Mouse (Mus musculus) lung, adult 2 months (tissue): ENCODE measurements around the gene Myl6b. TPM values are rescaled to one million over a fixed set of nuclear protein-coding genes. Genes with fewer than 3 reads are reported as not detected.

Experiments
- DNase-seq: peaks from one replicate; pipeline ENCODE4 v3.0.0; 2022
- H3K4me1 ChIP-seq: fragments of 200-500 bp; 2 replicates; pipeline ENCODE4 v1.6.1; 2011; ENCODE audit warnings: low read length; ENCODE audit not compliant: control insufficient read depth, insufficient read depth
- H3K4me3 ChIP-seq: fragments of 200-500 bp; replicated peaks from 2 replicates; pipeline ENCODE3; 2011; ENCODE audit warnings: low read depth, mild to moderate bottlenecking, control low read depth, low read length; ENCODE audit errors: extremely low read depth
- CTCF ChIP-seq: fragments of 200-500 bp; IDR thresholded peaks from 2 replicates; pipeline ENCODE4 v1.5.1; 2011; ENCODE audit warnings: mild to moderate bottlenecking, low read length, control low read depth; ENCODE audit not compliant: insufficient read depth
- POLR2A ChIP-seq: fragments of 200-500 bp; IDR thresholded peaks from 2 replicates; pipeline ENCODE4 v1.6.1; 2011; ENCODE audit warnings: low read depth, mild to moderate bottlenecking, control low read depth, low read length, borderline replicate concordance; ENCODE audit errors: extremely low read depth
- WGBS: fragments of 180-500 bp; shearing (Covaris S2); methylation state at CpG from one replicate; pipeline ENCODE4 v1.1.7; 2018; 5-methylcytosine and 5-hydroxymethylcytosine counted together
- polyA plus RNA-seq: library from polyadenylated mRNA; depleted of rRNA; stranded (reverse); fragments of >200 nt; gene quantifications from 2 replicates; pipeline ENCODE4 v1.2.3, GENCODE M21; 2012

Myl6b gene
- polyA plus RNA-seq, 1 experiment: 1.9 TPM

DNA sequence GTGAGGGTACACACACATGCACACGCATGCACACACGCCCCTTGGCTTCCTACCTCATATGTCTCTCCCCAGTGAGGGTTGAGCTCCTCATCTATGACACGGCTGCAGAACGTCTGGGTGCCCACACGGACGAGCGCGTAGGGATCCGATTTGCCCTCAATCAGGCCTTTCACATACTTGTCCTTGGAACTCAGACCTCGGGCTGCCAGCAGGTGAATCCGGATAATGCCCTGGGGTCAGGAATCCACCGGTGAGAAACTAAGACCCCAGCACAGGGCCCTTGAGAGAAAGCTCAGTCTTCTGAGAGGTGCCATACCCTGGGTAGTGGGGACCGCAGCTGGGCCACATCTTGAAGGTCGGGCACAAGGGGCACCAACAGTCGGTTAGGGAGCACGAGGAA, 22.1 kb upstream of the Myl6b start:
- 87% methylated on average over 16 of the region's 16 CpGs for WGBS
- no peak for DNase-seq
- Histone ChIP-seq H3K4me1 (no peaks in the 10 kb centered on the region), H3K4me3 (no peak overlapping the region)
- TF ChIP-seq CTCF: no peak
- TF ChIP-seq POLR2A: no peak

DNA sequence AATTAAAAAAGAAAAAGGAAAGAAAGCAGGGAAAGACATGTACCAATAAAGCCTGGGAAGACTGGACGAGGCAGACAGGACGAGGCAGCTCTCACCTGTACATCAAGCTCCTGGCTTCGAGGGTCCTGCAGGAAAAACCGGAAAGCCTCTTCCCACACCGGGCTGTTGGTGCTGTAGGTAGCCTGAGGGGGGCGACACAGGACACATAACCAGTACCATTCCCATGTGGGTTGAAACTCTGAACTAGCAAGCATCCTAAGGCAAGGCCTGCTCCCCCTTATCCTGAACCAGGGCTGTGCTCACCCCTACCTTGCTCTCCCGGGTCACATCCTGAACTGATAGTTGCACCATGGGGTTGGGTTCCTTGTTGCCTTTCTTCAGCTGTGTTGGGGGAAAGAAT, 20.3 kb upstream of the Myl6b start:
- DNase-seq: peak; percentile 60

DNA sequence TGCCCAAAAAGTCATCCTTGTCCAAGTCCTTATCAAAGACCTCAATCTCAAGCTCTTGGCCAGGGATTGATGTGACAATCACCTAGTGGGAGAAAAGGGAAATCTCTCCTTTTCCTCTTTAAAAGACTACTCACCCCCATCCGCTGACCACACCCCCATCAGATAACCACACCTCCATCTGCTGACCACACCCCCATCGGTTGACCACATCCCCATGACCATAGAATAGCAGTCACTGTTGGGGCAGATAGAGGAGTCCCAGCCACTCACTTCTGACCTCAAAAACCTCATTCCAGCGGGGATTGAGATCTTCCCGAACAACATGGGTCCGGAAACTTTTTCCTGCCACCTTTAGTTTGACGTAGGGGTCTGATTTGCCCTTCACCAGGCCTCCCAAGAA, 18.2 kb upstream of the Myl6b start:
- WGBS: 54% methylated on average over 6 of the region's 6 CpGs
- TF ChIP-seq POLR2A: no peak
- no peak for TF ChIP-seq CTCF
- no peak for DNase-seq
- Histone ChIP-seq H3K4me1 (no peaks in the 10 kb centered on the region), H3K4me3 (no peak overlapping the region)

More for the DNA sequence above, 20.3 kb upstream of the Myl6b start:
- TF ChIP-seq POLR2A (no peak), CTCF (peak; percentile 80)
- 76% methylated on average over 7 of the region's 7 CpGs for WGBS
- no peak overlapping the region for H3K4me3 ChIP-seq
- H3K4me1 ChIP-seq: no peaks in the 10 kb centered on the region

DNA sequence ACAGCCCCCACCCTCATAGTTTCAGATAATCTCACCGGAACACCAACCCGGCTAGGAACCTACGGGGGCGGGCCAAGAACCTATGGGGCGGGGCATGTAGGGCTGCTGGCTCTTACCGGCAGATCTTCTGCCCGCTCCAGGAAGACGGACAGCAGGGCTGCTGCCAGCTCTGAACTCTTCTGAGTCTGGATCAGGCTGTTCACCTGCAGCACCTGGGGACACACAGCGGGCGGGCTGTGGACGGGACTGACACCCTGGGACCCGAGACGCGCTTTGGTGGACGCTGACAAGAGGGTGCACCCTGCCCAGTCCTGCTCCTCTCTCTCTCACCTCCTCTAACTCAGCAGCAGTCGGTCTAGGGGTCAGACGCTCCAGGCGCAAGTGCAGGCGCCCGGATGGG, 17.5 kb upstream of the Myl6b start:
- TF ChIP-seq CTCF (no peak), POLR2A (no peak)
- 76% methylated on average over 20 of the region's 20 CpGs for WGBS
- no peak overlapping the region for H3K4me3 ChIP-seq
- H3K4me1 ChIP-seq: no peaks in the 10 kb centered on the region
- no peak for DNase-seq

DNA sequence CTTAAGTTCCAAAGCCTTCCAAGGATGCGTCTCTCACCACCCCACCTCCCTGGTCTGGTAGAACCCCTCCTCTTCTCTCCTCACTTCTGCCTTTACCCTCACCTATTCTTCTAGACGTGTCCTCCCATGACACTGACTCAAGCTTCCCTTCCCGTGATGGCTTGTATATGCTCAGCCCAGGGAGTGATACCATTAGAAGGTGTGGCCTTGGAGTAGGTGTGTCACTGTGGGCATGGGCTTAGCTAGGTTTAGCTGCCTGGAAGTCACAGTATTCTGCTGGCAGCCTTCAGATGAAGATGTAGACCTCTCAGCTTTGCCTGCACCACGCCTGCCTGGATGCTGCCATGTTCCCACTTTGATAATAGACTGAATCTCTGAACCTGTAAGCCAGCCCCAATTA, 16.6 kb upstream of the Myl6b start:
- Histone ChIP-seq H3K4me3 (no peak overlapping the region), H3K4me1 (no peaks in the 10 kb centered on the region)
- no peak for TF ChIP-seq POLR2A
- no peak for TF ChIP-seq CTCF
- 84% methylated on average over 4 of the region's 4 CpGs for WGBS
- no peak for DNase-seq

DNA sequence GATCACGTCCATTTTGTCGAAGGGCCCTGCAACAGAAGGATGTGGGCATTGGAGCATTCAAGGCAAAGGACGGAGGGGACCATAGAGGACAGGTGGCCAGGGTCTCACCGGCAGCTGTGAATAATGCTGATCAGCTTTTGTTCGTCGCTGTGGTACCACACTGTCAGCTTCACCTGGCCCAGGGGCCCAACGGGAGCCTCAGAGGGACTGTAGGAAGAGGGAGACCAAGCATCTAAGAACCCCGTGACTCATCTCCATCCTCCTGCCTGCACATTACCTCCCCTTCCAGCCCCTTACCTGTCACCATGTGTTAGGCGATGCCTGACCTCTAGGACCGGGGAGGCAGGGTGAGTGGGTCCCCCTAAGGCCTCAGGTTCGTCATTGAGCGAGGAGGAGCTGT, 13.3 kb upstream of the Myl6b start:
- Histone ChIP-seq H3K4me1 (no peaks in the 10 kb centered on the region), H3K4me3 (no peak overlapping the region)
- TF ChIP-seq POLR2A (no peak), CTCF (no peak)
- DNase-seq: no peak
- WGBS: 91% methylated on average over 12 of the region's 12 CpGs

DNA sequence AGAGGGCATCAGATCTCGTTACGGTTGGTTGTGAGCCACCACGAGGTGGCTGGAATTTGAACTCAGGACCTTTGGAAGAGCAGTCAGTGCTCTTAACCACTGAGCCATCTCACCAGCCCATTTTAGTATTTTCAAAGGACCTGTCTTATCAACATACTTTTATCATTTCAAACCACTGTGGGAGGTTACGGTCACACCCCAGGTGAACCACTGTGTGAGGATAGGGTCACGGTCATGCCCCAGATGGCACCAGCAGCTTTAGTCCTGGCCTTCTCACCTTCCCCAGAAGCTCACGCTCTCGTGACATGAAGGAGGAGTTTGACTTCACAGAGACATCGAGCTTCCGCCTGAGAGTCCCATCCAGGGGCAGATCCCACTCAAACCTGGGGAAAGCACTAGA, 12.7 kb upstream of the Myl6b start:
- Histone ChIP-seq H3K4me3 (no peak overlapping the region), H3K4me1 (no peaks in the 10 kb centered on the region)
- 84% methylated on average over 9 of the region's 9 CpGs for WGBS
- no peak for DNase-seq
- no peak for TF ChIP-seq CTCF

DNA sequence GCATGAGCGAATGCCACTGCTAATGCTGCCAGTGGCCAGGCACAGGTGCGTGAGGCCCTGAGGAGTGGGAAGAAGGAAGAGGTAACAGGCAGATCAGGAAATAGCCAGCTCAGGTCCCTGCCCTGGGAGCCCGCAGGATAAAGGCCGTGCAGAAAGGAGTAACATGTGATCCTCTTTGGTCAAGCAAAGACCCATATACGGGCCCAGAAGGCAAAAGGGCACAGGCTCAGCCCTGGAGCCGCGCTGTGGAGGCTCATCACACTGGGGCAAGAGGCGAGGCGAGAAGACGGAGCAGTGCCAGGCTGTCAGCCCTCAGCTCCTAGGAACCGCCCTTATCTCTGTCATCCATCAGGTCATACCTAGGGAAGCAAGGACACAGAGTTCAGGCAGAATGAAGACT, 11.8 kb upstream of the Myl6b start:
- no peak for TF ChIP-seq CTCF
- no peak for TF ChIP-seq POLR2A
- H3K4me1 ChIP-seq: no peaks in the 10 kb centered on the region
- no peak overlapping the region for H3K4me3 ChIP-seq
- 81% methylated on average over 11 of the region's 11 CpGs for WGBS
- no peak for DNase-seq

DNA sequence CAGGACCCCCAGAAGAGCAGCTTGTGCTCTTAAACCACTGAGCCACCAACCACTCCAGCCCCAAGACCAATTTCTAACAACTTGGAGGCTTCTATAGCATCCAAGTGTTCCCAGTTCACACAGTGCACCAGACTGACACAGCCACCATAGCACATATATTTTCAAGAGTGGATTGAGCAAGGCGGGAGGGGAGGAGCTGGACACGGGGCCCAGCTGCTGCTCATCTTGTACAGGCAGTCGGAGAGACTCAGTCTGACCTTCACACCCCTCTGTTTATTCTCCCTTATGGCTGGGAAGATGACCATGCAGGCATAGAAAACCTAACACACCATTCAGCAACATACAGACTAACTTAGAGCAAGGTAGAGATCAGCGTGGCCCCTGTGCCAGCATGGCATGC, 11.3 kb upstream of the Myl6b start:
- WGBS: 59% methylated on average over 4 of the region's 4 CpGs

DNA sequence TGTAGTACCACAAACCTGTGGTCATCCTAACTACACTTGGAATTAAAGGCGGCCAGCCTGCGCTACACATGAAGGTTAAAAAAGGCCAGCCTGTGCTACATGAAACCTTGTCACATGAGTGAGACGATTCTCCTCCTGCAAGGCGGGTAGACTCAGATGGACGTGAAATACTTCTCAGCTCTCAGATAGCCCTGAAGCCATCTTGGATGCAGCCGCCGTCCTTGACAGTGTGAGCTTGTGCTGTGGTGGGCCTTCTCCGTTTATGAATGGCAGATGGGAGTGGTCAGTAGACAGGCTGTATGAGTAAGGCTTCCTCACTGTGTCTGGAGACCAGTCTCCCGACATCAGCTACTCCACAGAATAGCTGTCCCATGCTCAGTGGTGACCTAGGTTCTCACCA, 10.7 kb upstream of the Myl6b start:
- 80% methylated on average over 9 of the region's 9 CpGs for WGBS
- peaks cover 8% of the 10 kb centered on the region for H3K4me1 ChIP-seq
- H3K4me3 ChIP-seq: no peak overlapping the region
- no peak for TF ChIP-seq CTCF
- no peak for TF ChIP-seq POLR2A
- no peak for DNase-seq

More for the DNA sequence above, 11.3 kb upstream of the Myl6b start:
- no peak for DNase-seq
- Histone ChIP-seq H3K4me1 (peaks cover 2% of the 10 kb centered on the region; the same call in 1 of the 2 replicates), H3K4me3 (no peak overlapping the region)
- TF ChIP-seq POLR2A: no peak
- no peak for TF ChIP-seq CTCF

DNA sequence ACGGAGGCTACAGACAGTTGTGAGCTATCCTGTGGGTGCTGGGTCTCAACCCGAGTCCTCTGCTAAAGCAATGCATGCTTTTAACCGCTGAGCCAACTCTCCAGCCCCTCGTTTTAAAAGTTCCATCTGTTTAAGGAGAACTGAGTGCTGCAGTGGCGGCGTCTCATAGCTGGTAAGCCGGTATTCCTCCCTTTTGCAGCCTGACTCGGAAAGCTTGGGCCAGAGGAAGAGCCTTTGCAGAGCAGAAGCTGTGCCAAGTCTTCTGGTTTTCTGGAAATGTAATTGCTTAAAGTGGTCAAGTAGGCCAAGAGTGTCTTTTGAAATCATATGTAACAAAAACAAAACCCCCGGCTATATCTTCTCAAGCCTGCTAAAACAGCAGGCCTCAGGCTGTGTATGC, 9.8 kb upstream of the Myl6b start:
- TF ChIP-seq POLR2A (no peak), CTCF (no peak)
- DNase-seq: no peak
- WGBS: 61% methylated on average over 9 of the region's 9 CpGs

More for the DNA sequence above, 9.8 kb upstream of the Myl6b start:
- Histone ChIP-seq H3K4me1 (peaks cover 14% of the 10 kb centered on the region), H3K4me3 (no peak overlapping the region)
